Mouse (Mus musculus): ENCODE measurements around the gene Raet1e.
"Not testable (repeated sequence)": the region's sequence is repeated elsewhere in the genome, so short reads cannot be mapped to it uniquely, and the experiment has no call there.

Gene Raet1e

DNA sequence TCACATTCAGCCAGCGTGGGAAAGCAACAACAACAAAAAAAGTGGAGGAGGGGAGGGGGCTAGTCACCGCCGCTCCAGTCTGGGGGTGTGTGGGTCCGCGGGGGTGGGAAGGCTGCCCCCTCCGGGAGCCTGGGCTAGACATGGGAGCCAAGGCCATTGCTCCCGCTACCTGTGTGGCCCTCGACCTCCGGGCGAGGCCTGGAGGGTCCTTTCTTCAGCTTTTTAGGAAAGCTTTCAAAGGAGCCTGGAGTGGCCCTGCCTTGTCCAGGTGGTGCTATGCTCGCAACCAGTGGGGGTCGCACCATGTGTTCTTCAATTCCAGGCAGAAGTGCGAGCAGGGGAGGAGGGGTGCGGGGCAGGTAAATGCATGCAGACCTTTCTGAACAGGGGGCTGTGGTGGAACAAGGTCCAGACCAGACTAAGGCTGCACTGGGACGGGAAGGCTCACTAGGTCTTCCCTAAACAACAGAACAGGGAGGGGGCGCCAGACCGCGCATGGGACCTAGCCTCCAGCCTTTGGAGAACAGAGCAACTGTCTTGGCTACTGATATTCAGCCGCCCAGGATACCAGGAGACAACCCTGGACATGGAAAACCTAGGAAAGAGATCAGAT, 116.2 kb downstream of the Raet1e start:
- DNase-seq = no peak

DNA sequence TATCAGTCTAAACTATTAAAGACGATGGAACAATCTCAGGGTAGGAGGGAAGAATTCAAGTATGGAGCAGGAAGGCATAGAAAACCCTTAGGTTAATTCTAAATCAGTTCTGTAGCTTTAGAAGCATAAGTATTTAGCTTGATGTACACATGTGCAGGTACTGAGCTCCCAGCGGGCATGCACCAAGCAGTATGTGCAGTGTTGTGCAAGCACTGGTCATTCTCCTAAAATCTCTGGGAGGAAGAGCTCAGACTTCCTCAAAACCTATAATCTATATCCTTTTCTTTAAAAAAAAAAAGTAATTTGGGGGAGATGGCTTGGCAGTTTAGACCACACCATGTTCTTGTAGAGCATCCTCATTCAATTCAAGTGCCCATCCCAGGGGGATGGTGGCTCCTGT, 120.1 kb downstream of the Raet1e start:
- DNase-seq = not testable (repeated sequence)

GRCm38 (mm10) chr10:22282816-22283215, 124.4 kb downstream of the Raet1e start:
- no peak for DNase-seq

- no peak for DNase-seq
These were observed 137.3 kb downstream of the Raet1e start for GRCm38 (mm10) chr10:22295676-22296075.

DNA sequence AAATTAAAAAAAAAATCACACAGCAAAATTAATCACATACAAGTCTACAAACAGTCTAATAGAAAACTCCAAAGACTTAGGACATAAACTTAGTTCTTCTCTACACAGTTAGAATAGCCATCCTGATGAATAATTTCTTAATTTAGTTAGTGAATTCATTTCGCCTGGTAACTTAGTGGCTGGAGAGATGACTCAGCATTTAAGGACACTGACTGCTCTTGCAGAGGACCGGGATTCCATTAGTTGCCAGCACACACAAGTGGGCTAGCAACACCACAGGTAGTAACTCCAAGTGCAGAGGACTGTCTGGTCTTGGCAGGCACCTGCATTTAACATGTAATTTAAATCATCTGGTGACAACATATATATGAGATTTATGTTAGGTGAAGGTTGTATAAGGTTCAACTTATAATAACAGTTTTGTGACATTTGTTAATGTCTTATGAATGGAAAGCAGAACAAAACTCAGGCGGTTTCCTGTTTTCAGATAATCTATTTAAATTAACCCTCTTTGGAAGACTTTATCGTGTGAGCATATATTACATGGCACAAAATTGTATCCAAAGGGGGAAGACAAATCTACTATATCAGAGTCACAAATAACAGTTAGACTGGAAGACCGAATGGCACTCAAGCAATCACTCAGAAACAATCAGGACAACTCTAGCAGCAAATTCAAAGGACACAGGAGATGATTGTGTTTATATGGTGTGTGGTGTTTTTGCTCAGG, 138.8 kb downstream of the Raet1e start:
- DNase-seq = no peak

- no peak for DNase-seq
These were observed 139.5 kb downstream of the Raet1e start for GRCm38 (mm10) chr10:22297766-22298461.

DNA sequence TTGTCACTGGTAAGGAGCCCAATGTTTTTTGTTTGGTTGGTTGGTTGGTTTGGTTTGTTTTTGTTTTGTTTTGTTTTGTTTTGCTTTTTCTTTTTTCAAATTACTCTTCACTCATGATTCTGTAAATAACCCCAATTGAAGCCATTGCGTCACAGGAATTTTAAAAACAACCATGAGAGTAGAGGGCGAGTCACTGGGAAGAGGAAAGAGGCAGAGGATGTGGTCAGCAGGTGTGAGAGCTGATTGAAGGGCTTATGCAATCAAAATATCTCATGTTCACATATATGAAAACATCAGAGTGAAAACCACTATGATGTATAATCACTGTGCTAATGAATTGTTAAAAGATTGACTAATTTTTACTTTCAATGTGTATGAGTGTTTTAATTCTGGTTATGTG, 141.0 kb downstream of the Raet1e start:
- DNase-seq = no peak

GRCm38 (mm10) chr10:22301641-22302040, 143.3 kb downstream of the Raet1e start:
- no peak for DNase-seq

- DNase-seq = no peak
These were observed 144.1 kb downstream of the Raet1e start for GRCm38 (mm10) chr10:22302344-22303057.

DNA sequence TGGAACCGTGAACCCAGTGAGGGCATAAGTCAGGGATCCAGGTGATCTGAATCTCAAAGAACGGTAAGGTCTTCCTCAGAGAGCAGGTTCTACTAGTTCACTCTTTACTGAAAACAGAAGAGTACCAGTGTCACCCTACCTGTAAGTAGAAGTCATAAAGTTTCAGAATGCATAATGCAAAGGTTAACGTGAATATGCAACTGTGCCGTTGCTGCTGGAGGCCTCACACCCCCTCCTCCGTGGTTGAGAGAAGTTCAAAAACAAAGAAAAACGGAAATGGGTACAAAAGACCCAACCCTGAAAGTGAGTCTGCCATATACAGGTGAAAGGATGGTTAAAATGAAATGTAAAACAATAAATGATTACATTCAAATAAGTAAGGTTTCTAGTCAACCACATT, 145.4 kb downstream of the Raet1e start:
- no peak for DNase-seq

GRCm38 (mm10) chr10:22305801-22306200, 147.4 kb downstream of the Raet1e start:
- DNase-seq = no peak

GRCm38 (mm10) chr10:22306452-22306851, 148.1 kb downstream of the Raet1e start:
- DNase-seq = peak; percentile 13 to 19

DNA sequence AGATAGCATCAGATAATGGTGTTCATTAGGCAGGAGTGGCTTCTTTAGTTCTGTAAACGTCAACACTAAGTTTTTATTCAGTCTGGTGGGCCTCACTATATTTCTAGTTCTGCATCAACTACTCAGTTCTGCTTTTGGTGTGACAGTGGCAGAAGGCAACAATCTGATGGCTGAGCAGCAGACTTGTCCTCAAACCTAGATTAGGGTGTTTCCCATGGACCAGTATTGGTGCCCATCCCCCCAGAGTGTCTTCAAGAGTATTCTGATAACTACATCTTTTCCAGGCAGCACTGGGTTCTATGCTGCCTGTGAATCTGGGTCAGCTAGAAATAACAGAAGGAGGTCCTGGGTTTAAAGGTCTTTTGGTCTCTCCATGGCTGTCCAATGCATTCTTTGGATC, 149.9 kb downstream of the Raet1e start:
- no peak for DNase-seq

DNA sequence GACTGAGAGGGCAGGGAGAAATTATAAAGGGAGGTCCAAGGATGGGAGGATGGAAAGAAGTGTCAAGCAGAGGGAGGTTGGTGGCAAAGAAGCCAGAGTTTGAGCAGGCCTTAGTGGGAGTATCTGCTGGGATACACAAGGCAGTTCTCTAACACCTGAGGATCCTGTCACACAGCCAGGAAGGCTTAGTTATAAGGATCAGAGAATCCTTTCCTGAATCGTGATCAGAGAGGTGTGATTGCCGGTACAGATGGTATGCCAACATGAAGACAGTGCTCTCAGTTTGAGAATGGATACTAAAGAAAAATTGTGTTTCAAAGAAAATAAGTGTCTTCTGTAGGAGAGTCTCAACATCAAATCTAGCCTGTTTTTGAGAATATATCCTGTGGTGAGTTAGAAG, 164.5 kb downstream of the Raet1e start:
- DNase-seq = no peak

DNA sequence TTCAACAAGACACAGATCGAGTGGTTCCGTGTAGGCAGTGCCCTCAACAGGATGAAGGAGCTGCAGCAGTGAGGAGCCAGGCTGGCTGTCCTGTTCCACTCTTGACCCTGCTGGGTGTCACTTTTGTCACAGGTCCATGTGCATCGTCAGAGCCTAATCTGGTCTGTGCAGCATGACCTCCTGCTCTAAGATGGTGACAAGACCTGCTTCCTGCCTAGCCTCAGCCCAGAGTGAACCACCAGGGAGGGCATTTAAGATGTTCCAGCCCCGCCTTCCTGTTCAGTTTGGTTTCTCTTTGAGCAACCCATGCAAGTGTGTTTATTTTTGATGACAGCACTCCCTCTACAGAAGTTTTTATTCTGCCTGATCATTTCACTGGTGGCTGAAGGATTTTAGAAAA, 187.4 kb downstream of the Raet1e start:
- DNase-seq = not testable (repeated sequence)

GRCm38 (mm10) chr10:22353548-22354195, 195.3 kb downstream of the Raet1e start:
- not testable (repeated sequence) for DNase-seq

- DNase-seq = not testable (repeated sequence)
These were observed 195.8 kb downstream of the Raet1e start for GRCm38 (mm10) chr10:22354196-22354574.

GRCm38 (mm10) chr10:22357373-22357772, 199.0 kb downstream of the Raet1e start:
- not testable (repeated sequence) for DNase-seq

GRCm38 (mm10) chr10:22360252-22360651, 201.9 kb downstream of the Raet1e start, which contains the start of gene Raet1d:
Raet1d (plus strand) TSS chr10:22360552.
- not testable (repeated sequence) for DNase-seq

GRCm38 (mm10) chr10:22360957-22361356, 202.6 kb downstream of the Raet1e start:
- DNase-seq = not testable (repeated sequence)

- not testable (repeated sequence) for DNase-seq
These were observed 203.3 kb downstream of the Raet1e start for GRCm38 (mm10) chr10:22361415-22362352.

All from lung, postnatal 4 days (tissue).